Mouse (Mus musculus): ENCODE results near the gene St8sia1. TPM values are rescaled to one million over a fixed set of nuclear protein-coding genes. Genes with fewer than 3 reads are reported as not detected.

Gene St8sia1
- polyA plus RNA-seq, 1 experiment, result 0.12 TPM

- DNase-seq (ENCODE audit: low read depth, low spot score), result no peak
- WGBS, result 47% methylated on average over 6 of the region's 6 CpGs
These were observed 87.0 kb downstream of the St8sia1 start for GRCm38 (mm10) chr6:142877221-142877620.

- 39% methylated on average over 8 of the region's 8 CpGs for WGBS
- DNase-seq (ENCODE audit: low read depth, low spot score), result no peak
These were observed 87.9 kb downstream of the St8sia1 start for GRCm38 (mm10) chr6:142876279-142876899.

- no peak for DNase-seq (ENCODE audit: low read depth, low spot score)
- 56% methylated on average over 11 of the region's 11 CpGs for WGBS
These were observed 90.3 kb downstream of the St8sia1 start for GRCm38 (mm10) chr6:142873795-142874563.

GRCm38 (mm10) chr6:142869715-142870422, 94.4 kb downstream of the St8sia1 start:
- DNase-seq (ENCODE audit: low read depth, low spot score), result no peak
- whole genome bisulfite sequencing, result 61% methylated on average over 7 of the region's 7 CpGs

GRCm38 (mm10) chr6:142867471-142868055, 96.7 kb downstream of the St8sia1 start:
- no peak for DNase-seq (ENCODE audit: low read depth, low spot score)
- 25% methylated on average over 9 of the region's 9 CpGs for WGBS

- WGBS, result 96% methylated on average over 2 of the region's 2 CpGs
- DNase-seq (ENCODE audit: low read depth, low spot score), result no peak
These were observed 97.2 kb downstream of the St8sia1 start for GRCm38 (mm10) chr6:142867023-142867422.

GRCm38 (mm10) chr6:142865199-142865598, 99.1 kb downstream of the St8sia1 start:
- WGBS, result 69% methylated on average over 6 of the region's 6 CpGs
- no peak for DNase-seq (ENCODE audit: low read depth, low spot score)

- DNase-seq (ENCODE audit: low read depth, low spot score), result no peak
- 92% methylated on average over 4 of the region's 4 CpGs for WGBS
These were observed 100.4 kb downstream of the St8sia1 start for GRCm38 (mm10) chr6:142863881-142864280.

GRCm38 (mm10) chr6:142862265-142862664, 102.0 kb downstream of the St8sia1 start:
- 85% methylated on average over 3 of the region's 3 CpGs for WGBS

GRCm38 (mm10) chr6:142860396-142860795, 103.9 kb downstream of the St8sia1 start:
- no peak for DNase-seq (ENCODE audit: low read depth, low spot score)

More at GRCm38 (mm10) chr6:142862265-142862664, 102.0 kb downstream of the St8sia1 start:
- DNase-seq (ENCODE audit: low read depth, low spot score), result no peak

GRCm38 (mm10) chr6:142859946-142860345, 104.3 kb downstream of the St8sia1 start:
- DNase-seq (ENCODE audit: low read depth, low spot score), result no peak
- WGBS, result 82% methylated on average over 4 of the region's 4 CpGs

More at GRCm38 (mm10) chr6:142860396-142860795, 103.9 kb downstream of the St8sia1 start:
- WGBS, result 97% methylated on average over 1 of the region's 1 CpGs

- 94% methylated on average over 2 of the region's 2 CpGs for WGBS
- no peak for DNase-seq (ENCODE audit: low read depth, low spot score)
These were observed 105.3 kb downstream of the St8sia1 start for GRCm38 (mm10) chr6:142858937-142859336.

GRCm38 (mm10) chr6:142856258-142856874, 107.9 kb downstream of the St8sia1 start:
- WGBS, result 54% methylated on average over 3 of the region's 3 CpGs

GRCm38 (mm10) chr6:142855761-142856160, 108.5 kb downstream of the St8sia1 start:
- no peak for DNase-seq (ENCODE audit: low read depth, low spot score)
- 78% methylated on average over 5 of the region's 5 CpGs for WGBS

More at GRCm38 (mm10) chr6:142856258-142856874, 107.9 kb downstream of the St8sia1 start:
- no peak for DNase-seq (ENCODE audit: low read depth, low spot score)

GRCm38 (mm10) chr6:142852419-142853377, 111.6 kb downstream of the St8sia1 start:
- no peak for DNase-seq (ENCODE audit: low read depth, low spot score)
- 72% methylated on average over 6 of the region's 6 CpGs for WGBS

- WGBS, result 82% methylated on average over 8 of the region's 8 CpGs
- no peak for DNase-seq (ENCODE audit: low read depth, low spot score)
These were observed 113.8 kb downstream of the St8sia1 start for GRCm38 (mm10) chr6:142850436-142850835.

GRCm38 (mm10) chr6:142849326-142849725, 114.9 kb downstream of the St8sia1 start:
- 71% methylated on average over 5 of the region's 5 CpGs for WGBS
- no peak for DNase-seq (ENCODE audit: low read depth, low spot score)

GRCm38 (mm10) chr6:142847914-142848674, 116.2 kb downstream of the St8sia1 start:
- WGBS, result 77% methylated on average over 8 of the region's 8 CpGs
- no peak for DNase-seq (ENCODE audit: low read depth, low spot score)
